In the genomic region with DNA sequence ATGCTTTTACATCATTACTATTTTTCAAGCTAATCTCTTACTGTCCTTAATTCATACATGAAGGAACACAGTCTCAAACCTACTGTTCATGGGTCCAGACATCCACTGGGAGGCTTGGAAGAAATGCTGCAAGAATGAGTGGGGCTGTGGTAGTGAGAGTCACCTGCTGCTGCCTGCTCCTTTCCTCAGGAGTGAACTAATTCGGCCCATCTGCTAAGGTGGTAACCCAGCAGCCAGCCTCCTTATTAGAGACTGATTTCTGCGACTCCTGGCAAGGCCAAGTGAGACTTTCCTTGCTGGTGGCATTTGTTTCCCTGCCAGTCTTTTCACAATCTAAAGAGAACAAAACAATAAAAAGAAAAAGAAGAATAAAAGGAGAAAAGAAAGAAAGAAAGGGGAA, we compare ENCODE assay signal across 22 mouse cellular contexts.
"Had no signal": no experiment of that assay in that cellular context is flagged by ENCODE, and none has a peak within 500 bp of the region (broad histone marks: within the 10 kb centered on the region; RNA-seq: fewer than 3 reads in every experiment).

No protein-coding gene starts in this region.

- H3K27me3 ChIP-seq: kidney, embryonic 15.5 days; limb, embryonic 12.5 days; limb, embryonic 15.5 days; midbrain, embryonic 12.5 days; neural tube, embryonic 12.5 days; neural tube, embryonic 15.5 days had no signal

- DNase-seq: kidney, postnatal 10 days; kidney, postnatal 36 days; left cerebral cortex, postnatal 4 days; liver, postnatal 0 days; lung, embryonic 14.5 days; right cerebral cortex, adult 18-20 months; right cerebral cortex, postnatal 14 days; right cerebral cortex, postnatal 4 days; thymus, adult 2 months; thymus, postnatal 14 days; thymus, postnatal 4 days had no signal

- H3K4me3 ChIP-seq: kidney, embryonic 15.5 days; limb, embryonic 12.5 days; limb, embryonic 15.5 days; midbrain, embryonic 12.5 days; neural tube, embryonic 12.5 days; neural tube, embryonic 15.5 days had no signal

- H3K9me3 ChIP-seq: kidney, embryonic 15.5 days; limb, embryonic 12.5 days; limb, embryonic 15.5 days; midbrain, embryonic 12.5 days; neural tube, embryonic 12.5 days; neural tube, embryonic 15.5 days had no signal

- ATAC-seq: liver, postnatal 0 days; lung, postnatal 0 days had no signal

- H3K36me3 ChIP-seq: kidney, embryonic 15.5 days; limb, embryonic 12.5 days; limb, embryonic 15.5 days; midbrain, embryonic 12.5 days; neural tube, embryonic 12.5 days; neural tube, embryonic 15.5 days had no signal

- H3K4me1 ChIP-seq: kidney, embryonic 15.5 days; limb, embryonic 12.5 days; limb, embryonic 15.5 days; midbrain, embryonic 12.5 days; neural tube, embryonic 12.5 days had no signal

- H3K27ac ChIP-seq: kidney, embryonic 15.5 days; limb, embryonic 12.5 days; limb, embryonic 15.5 days; liver, embryonic 14.5 days; macrophage; midbrain, embryonic 12.5 days; neural tube, embryonic 12.5 days; neural tube, embryonic 15.5 days; stomach, postnatal 0 days had no signal

- H3K9ac ChIP-seq: kidney, embryonic 15.5 days; limb, embryonic 12.5 days; limb, embryonic 15.5 days; liver, embryonic 14.5 days; liver, postnatal 0 days; lung, embryonic 14.5 days; midbrain, embryonic 12.5 days; neural tube, embryonic 12.5 days; neural tube, embryonic 15.5 days had no signal

- H3K4me2 ChIP-seq: kidney, embryonic 15.5 days; limb, embryonic 12.5 days; limb, embryonic 15.5 days; liver, embryonic 11.5 days; lung, embryonic 14.5 days; midbrain, embryonic 12.5 days; neural tube, embryonic 12.5 days; neural tube, embryonic 15.5 days had no signal
